Mouse (Mus musculus): ENCODE data around the gene Ube2v1. TPM values are rescaled to one million over a fixed set of nuclear protein-coding genes. Genes with fewer than 3 reads are reported as not detected.

The Ube2v1 gene
- total RNA-seq, 1 experiment: 115 TPM

- Histone ChIP-seq H3K4me3 (ENCODE audit: insufficient read depth in 1 of 2, low read depth in 1 of 2, low read length in 2 of 2, poor library complexity in 1 of 2, severe bottlenecking in 1 of 2) (peak overlapping the region; percentile 82 to 92), H3K4me1 (ENCODE audit: control insufficient read depth in 2 of 2, insufficient read depth in 2 of 2, low read length in 2 of 2, poor library complexity in 1 of 2) (peaks cover 0 to 21% of the 10 kb centered on the region in 2 experiments; a peak in 2 of 4 replicates), H3K9ac (ENCODE audit: insufficient read depth, low read depth, low read length, poor library complexity, severe bottlenecking) (peak overlapping the region; percentile 82), H3K36me3 (ENCODE audit: control insufficient read depth, insufficient read depth, low read length, poor library complexity, severe bottlenecking) (peaks cover 14% of the 10 kb centered on the region; the same call in 1 of the 2 replicates), H3K27ac (ENCODE audit: insufficient read depth, low read depth, low read length, poor library complexity, severe bottlenecking) (no peak overlapping the region), H3K9me3 (ENCODE audit: control insufficient read depth, insufficient read depth, low read depth, low read length) (no peaks in the 10 kb centered on the region)
- DNase-seq (ENCODE audit: low read depth, low spot score): no peak
- no peak for TF ChIP-seq MAFK (IDR thresholded peaks at IDR 0.05; ENCODE audit: insufficient read depth, low read depth, low read length)
- no peak for TF ChIP-seq CHD2 (IDR thresholded peaks at IDR 0.05; ENCODE audit: low read depth, low read length)
- in situ Hi-C loops (cut with MboI; ENCODE audit: low sequenced_read_pairs in 2 of 2, unreplicated experiment in 2 of 2): no loop called here
Observed at GRCm38 (mm10) chr2:167660611-167660971, 28.7 kb upstream of the Ube2v1 start.

- H3K4me3 ChIP-seq (ENCODE audit: insufficient read depth in 1 of 2, low read depth in 1 of 2, low read length in 2 of 2, poor library complexity in 1 of 2, severe bottlenecking in 1 of 2): peak overlapping the region; percentile 82 to 92
- peaks cover 14% of the 10 kb centered on the region; the same call in 1 of the 2 replicates for H3K36me3 ChIP-seq (ENCODE audit: control insufficient read depth, insufficient read depth, low read length, poor library complexity, severe bottlenecking)
- peak overlapping the region; percentile 82 for H3K9ac ChIP-seq (ENCODE audit: insufficient read depth, low read depth, low read length, poor library complexity, severe bottlenecking)
- TF ChIP-seq MAFK (IDR thresholded peaks at IDR 0.05; ENCODE audit: insufficient read depth, low read depth, low read length): no peak
- no peak for TF ChIP-seq HCFC1 (IDR thresholded peaks at IDR 0.05; ENCODE audit: borderline replicate concordance, insufficient read depth, low read length)
- TF ChIP-seq ZC3H11A (IDR thresholded peaks at IDR 0.05; ENCODE audit: borderline replicate concordance, low read depth, low read length): no peak
- no peak for TF ChIP-seq ZNF384 (IDR thresholded peaks at IDR 0.05; ENCODE audit: low read depth, low read length)
- no peak for TF ChIP-seq CHD2 (IDR thresholded peaks at IDR 0.05; ENCODE audit: low read depth, low read length)
- in situ Hi-C loops (cut with MboI; ENCODE audit: low sequenced_read_pairs in 2 of 2, unreplicated experiment in 2 of 2): no loop called here
- DNase-seq (ENCODE audit: low read depth, low spot score): no peak
- H3K27ac ChIP-seq (ENCODE audit: insufficient read depth, low read depth, low read length, poor library complexity, severe bottlenecking): no peak overlapping the region
- H3K4me1 ChIP-seq (ENCODE audit: control insufficient read depth in 2 of 2, insufficient read depth in 2 of 2, low read length in 2 of 2, poor library complexity in 1 of 2): peaks cover 0 to 21% of the 10 kb centered on the region in 2 experiments; a peak in 2 of 4 replicates
- no peaks in the 10 kb centered on the region for H3K9me3 ChIP-seq (ENCODE audit: control insufficient read depth, insufficient read depth, low read depth, low read length)
Observed at GRCm38 (mm10) chr2:167659847-167660610, 28.1 kb upstream of the Ube2v1 start.

DNA sequence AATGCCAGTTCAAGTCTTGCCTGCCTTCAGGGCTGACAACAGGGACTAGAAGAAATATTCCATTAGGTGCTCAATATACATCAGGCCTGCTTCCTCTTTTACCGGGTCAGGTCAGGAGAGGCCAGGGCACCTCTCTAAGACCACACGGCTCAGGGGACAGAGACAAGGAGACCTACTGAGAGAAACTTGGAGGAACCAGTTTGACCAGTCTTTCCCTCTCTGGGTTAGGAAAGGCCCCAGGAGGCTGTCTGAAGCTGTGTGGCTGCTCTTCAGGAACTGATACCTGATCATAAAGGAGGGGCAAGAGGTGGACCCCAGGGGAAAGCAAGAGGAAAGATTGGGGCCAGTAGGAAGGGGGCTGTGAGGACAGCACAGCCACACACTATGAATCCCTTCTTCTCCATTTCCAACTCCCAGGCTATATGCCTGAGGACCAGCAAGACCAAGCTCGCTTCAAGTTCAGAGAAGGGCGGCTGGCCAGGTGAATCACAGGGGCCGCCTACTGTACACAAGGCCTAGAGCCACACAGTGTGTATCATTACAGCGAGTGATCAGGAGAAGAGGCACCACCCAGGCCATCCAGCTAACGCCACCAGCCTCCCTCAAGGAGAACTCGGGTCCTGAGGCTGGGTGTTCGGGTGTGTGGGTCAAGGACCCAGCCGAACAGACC, 27.4 kb upstream of the Ube2v1 start:
- peak overlapping the region in 1 of 2 experiments; percentile 82; a peak in 1 of 4 replicates for H3K4me3 ChIP-seq (ENCODE audit: insufficient read depth in 1 of 2, low read depth in 1 of 2, low read length in 2 of 2, poor library complexity in 1 of 2, severe bottlenecking in 1 of 2)
- H3K4me1 ChIP-seq (ENCODE audit: control insufficient read depth in 2 of 2, insufficient read depth in 2 of 2, low read length in 2 of 2, poor library complexity in 1 of 2): peaks cover 0 to 21% of the 10 kb centered on the region in 2 experiments; a peak in 2 of 4 replicates
- H3K9ac ChIP-seq (ENCODE audit: insufficient read depth, low read depth, low read length, poor library complexity, severe bottlenecking): no peak overlapping the region
- in situ Hi-C loops (cut with MboI; ENCODE audit: low sequenced_read_pairs in 2 of 2, unreplicated experiment in 2 of 2): no loop called here
- no peak overlapping the region for H3K27ac ChIP-seq (ENCODE audit: insufficient read depth, low read depth, low read length, poor library complexity, severe bottlenecking)
- no peak for TF ChIP-seq HCFC1 (IDR thresholded peaks at IDR 0.05; ENCODE audit: borderline replicate concordance, insufficient read depth, low read length)
- TF ChIP-seq ZNF384 (IDR thresholded peaks at IDR 0.05; ENCODE audit: low read depth, low read length): no peak
- no peak for TF ChIP-seq ZC3H11A (IDR thresholded peaks at IDR 0.05; ENCODE audit: borderline replicate concordance, low read depth, low read length)
- H3K36me3 ChIP-seq (ENCODE audit: control insufficient read depth, insufficient read depth, low read length, poor library complexity, severe bottlenecking): peaks cover 18% of the 10 kb centered on the region; the same call in 1 of the 2 replicates
- DNase-seq (ENCODE audit: low read depth, low spot score): no peak
- no peaks in the 10 kb centered on the region for H3K9me3 ChIP-seq (ENCODE audit: control insufficient read depth, insufficient read depth, low read depth, low read length)

DNA sequence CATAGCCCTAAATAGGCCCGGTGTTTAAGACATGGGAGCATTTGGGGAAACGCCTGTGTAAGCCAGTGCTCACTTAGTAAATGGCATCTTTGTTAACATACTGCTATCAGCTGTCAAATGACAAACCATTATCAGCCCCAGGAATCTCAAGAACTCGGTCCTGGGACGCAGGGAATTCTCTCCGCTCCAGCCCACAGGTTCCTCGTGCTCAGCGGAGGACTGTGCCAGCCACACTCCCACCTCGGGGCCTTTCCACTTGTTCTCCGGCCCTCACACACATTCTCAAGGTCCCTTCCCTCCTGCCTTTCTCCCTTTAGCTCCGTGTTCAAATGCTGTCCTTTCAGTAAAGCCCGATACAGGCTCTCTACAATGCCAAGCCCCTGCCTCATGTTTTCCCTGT, 26.8 kb upstream of the Ube2v1 start:
- in situ Hi-C loops (cut with MboI; ENCODE audit: low sequenced_read_pairs in 2 of 2, unreplicated experiment in 2 of 2): no loop called here
- no peak overlapping the region for H3K4me3 ChIP-seq (ENCODE audit: insufficient read depth in 1 of 2, low read depth in 1 of 2, low read length in 2 of 2, poor library complexity in 1 of 2, severe bottlenecking in 1 of 2)
- H3K4me1 ChIP-seq (ENCODE audit: control insufficient read depth in 2 of 2, insufficient read depth in 2 of 2, low read length in 2 of 2, poor library complexity in 1 of 2): peaks cover 0 to 21% of the 10 kb centered on the region in 2 experiments; a peak in 2 of 4 replicates
- peaks cover 23% of the 10 kb centered on the region; the same call in 1 of the 2 replicates for H3K36me3 ChIP-seq (ENCODE audit: control insufficient read depth, insufficient read depth, low read length, poor library complexity, severe bottlenecking)
- DNase-seq (ENCODE audit: low read depth, low spot score): no peak
- no peak for TF ChIP-seq ZC3H11A (IDR thresholded peaks at IDR 0.05; ENCODE audit: borderline replicate concordance, low read depth, low read length)
- TF ChIP-seq CHD2 (IDR thresholded peaks at IDR 0.05; ENCODE audit: low read depth, low read length): no peak
- TF ChIP-seq ZNF384 (IDR thresholded peaks at IDR 0.05; ENCODE audit: low read depth, low read length): no peak
- no peak for TF ChIP-seq MAFK (IDR thresholded peaks at IDR 0.05; ENCODE audit: insufficient read depth, low read depth, low read length)
- no peak for TF ChIP-seq HCFC1 (IDR thresholded peaks at IDR 0.05; ENCODE audit: borderline replicate concordance, insufficient read depth, low read length)
- H3K27ac ChIP-seq (ENCODE audit: insufficient read depth, low read depth, low read length, poor library complexity, severe bottlenecking): no peak overlapping the region
- H3K9me3 ChIP-seq (ENCODE audit: control insufficient read depth, insufficient read depth, low read depth, low read length): no peaks in the 10 kb centered on the region
- H3K9ac ChIP-seq (ENCODE audit: insufficient read depth, low read depth, low read length, poor library complexity, severe bottlenecking): no peak overlapping the region
